Mouse (Mus musculus) MEL (cell line): ENCODE measurements around the gene Col4a2. TPM values are rescaled to one million over a fixed set of nuclear protein-coding genes. Genes with fewer than 3 reads are reported as not detected.
"Not testable (repeated sequence)": the region's sequence is repeated elsewhere in the genome, so short reads cannot be mapped to it uniquely, and the experiment has no call there.

Experiments used
- DNase-seq: peaks from one replicate; pipeline ENCODE4 v3.0.0; 2011; ENCODE audit warnings: low read depth, low spot score
- H3K27ac ChIP-seq: 2 replicates; pipeline ENCODE4 v1.5.1; 2012; ENCODE audit warnings: low read depth, mild to moderate bottlenecking, control low read depth, low read length, moderate library complexity; ENCODE audit not compliant: control insufficient read depth
- H3K27me3 ChIP-seq, 2 experiments: fragments of 150-350 bp in 1 of 2; sonication (generic) in 1 of 2; 2 replicates each; pipeline ENCODE4 v1.6.1; 2012; ENCODE audit warnings: low read length in 2 of 2, mild to moderate bottlenecking in 2 of 2, improper control_type of control experiment in 1 of 2, moderate library complexity in 1 of 2; ENCODE audit not compliant: insufficient read depth in 2 of 2, control insufficient read depth in 1 of 2
- H3K36me3 ChIP-seq, 2 experiments: 2 replicates each; pipeline ENCODE4 v1.6.1; 2012 to 2014; ENCODE audit warnings: low read length in 2 of 2, improper control_type of control experiment in 1 of 2, inconsistent platforms in 1 of 2, mild to moderate bottlenecking in 1 of 2; ENCODE audit not compliant: insufficient read depth in 2 of 2, control insufficient read depth in 1 of 2
- H3K4me1 ChIP-seq, 2 experiments: fragments of 150-350 bp in 1 of 2; sonication (generic) in 1 of 2; 2 replicates each; pipeline ENCODE4 v1.6.1; 2012; ENCODE audit warnings: low read length in 2 of 2, improper control_type of control experiment in 1 of 2, mild to moderate bottlenecking in 1 of 2; ENCODE audit not compliant: insufficient read depth in 2 of 2, control insufficient read depth in 1 of 2
- H3K4me3 ChIP-seq, 2 experiments: fragments of 150-350 bp in 1 of 2; sonication (generic) in 1 of 2; 2 replicates each; pipeline ENCODE4 v1.5.1; 2012; ENCODE audit warnings: low read depth in 2 of 2, low read length in 2 of 2, mild to moderate bottlenecking in 2 of 2, moderate library complexity in 2 of 2, control low read depth in 1 of 2, improper control_type of control experiment in 1 of 2; ENCODE audit not compliant: control insufficient read depth in 1 of 2, insufficient read depth in 1 of 2
- H3K79me2 ChIP-seq: 2 replicates; pipeline ENCODE4 v1.6.1; 2012; ENCODE audit warnings: mild to moderate bottlenecking, low read length, moderate library complexity; ENCODE audit not compliant: control insufficient read depth, poor library complexity, insufficient read depth
- H3K9ac ChIP-seq: 2 replicates; pipeline ENCODE4 v1.6.1; 2012; ENCODE audit warnings: low read depth, mild to moderate bottlenecking, control low read depth, low read length, moderate library complexity; ENCODE audit not compliant: control insufficient read depth, poor library complexity, severe bottlenecking
- H3K9me3 ChIP-seq: fragments of 150-350 bp; sonication (generic); replicated peaks from 2 replicates; pipeline ENCODE4 v1.6.1; 2012; ENCODE audit warnings: mild to moderate bottlenecking, low read length, improper control_type of control experiment, moderate library complexity; ENCODE audit not compliant: insufficient read depth
- CTCF ChIP-seq, 3 experiments: IDR thresholded peaks in 2 of 3; conservative IDR thresholded peaks in 1 of 3; 2 replicates each; pipeline ENCODE4 v1.5.1; 2011 to 2012; ENCODE audit warnings: low read length in 3 of 3, low read depth in 2 of 3, mild to moderate bottlenecking in 2 of 3, improper control_type of control experiment in 1 of 3, inconsistent platforms in 1 of 3, mixed read lengths in 1 of 3, moderate library complexity in 1 of 3; ENCODE audit not compliant: control insufficient read depth in 1 of 3, insufficient read depth in 1 of 3, poor library complexity in 1 of 3, severe bottlenecking in 1 of 3
- E2F4 ChIP-seq: IDR thresholded peaks from 2 replicates; pipeline ENCODE4 v1.6.1; 2011; ENCODE audit warnings: low read depth, low read length, improper control_type of control experiment, borderline replicate concordance
- ELF1 ChIP-seq: IDR thresholded peaks from 2 replicates; pipeline ENCODE4 v1.6.1; 2014; ENCODE audit warnings: low read depth, mild to moderate bottlenecking, inconsistent platforms, low read length, improper control_type of control experiment, moderate library complexity
- GABPA ChIP-seq: IDR thresholded peaks from 2 replicates; pipeline ENCODE4 v1.6.1; 2012; ENCODE audit warnings: low read depth, mild to moderate bottlenecking, inconsistent platforms, low read length, improper control_type of control experiment, moderate library complexity
- GATA1 ChIP-seq: IDR thresholded peaks from 2 replicates; pipeline ENCODE4 v1.6.1; 2011; ENCODE audit warnings: low read depth, low read length, improper control_type of control experiment
- HCFC1 ChIP-seq: IDR thresholded peaks from 2 replicates; pipeline ENCODE4 v1.6.1; 2012; ENCODE audit warnings: low read depth, mild to moderate bottlenecking, inconsistent platforms, low read length, improper control_type of control experiment, moderate library complexity
- JUND ChIP-seq: IDR thresholded peaks from 2 replicates; pipeline ENCODE4 v1.6.1; 2011; ENCODE audit warnings: low read depth, mild to moderate bottlenecking, improper control_type of control experiment, low read length
- KAT2A ChIP-seq: conservative IDR thresholded peaks from 2 replicates; pipeline ENCODE4 v1.6.1; 2012; ENCODE audit warnings: low read depth, low read length, improper control_type of control experiment, inconsistent platforms
- MAFK ChIP-seq: IDR thresholded peaks from 2 replicates; pipeline ENCODE4 v1.6.1; 2011; ENCODE audit warnings: low read depth, mild to moderate bottlenecking, low read length, improper control_type of control experiment, borderline replicate concordance
- MAZ ChIP-seq: IDR thresholded peaks from 2 replicates; pipeline ENCODE4 v1.6.1; 2012; ENCODE audit warnings: low read depth, mild to moderate bottlenecking, inconsistent platforms, low read length, improper control_type of control experiment
- MXI1 ChIP-seq: IDR thresholded peaks from 2 replicates; pipeline ENCODE4 v1.6.1; 2011; ENCODE audit warnings: mild to moderate bottlenecking, low read depth, low read length, improper control_type of control experiment
- MYC ChIP-seq: IDR thresholded peaks from 2 replicates; pipeline ENCODE4 v1.6.1; 2011; ENCODE audit warnings: low read depth, mild to moderate bottlenecking, low read length, improper control_type of control experiment, moderate library complexity
- NRF1 ChIP-seq: IDR thresholded peaks from 2 replicates; pipeline ENCODE4 v1.6.1; 2014; ENCODE audit warnings: low read depth, mild to moderate bottlenecking, inconsistent platforms, low read length, improper control_type of control experiment, moderate library complexity; ENCODE audit not compliant: poor library complexity, insufficient read depth, severe bottlenecking
- POLR2AphosphoS2 ChIP-seq: IDR thresholded peaks from 2 replicates; pipeline ENCODE4 v1.6.1; 2011; ENCODE audit warnings: low read length, improper control_type of control experiment
- RAD21 ChIP-seq: IDR thresholded peaks from 2 replicates; pipeline ENCODE4 v1.6.1; 2011; ENCODE audit warnings: mild to moderate bottlenecking, low read depth, low read length, improper control_type of control experiment
- TBP ChIP-seq: IDR thresholded peaks from 2 replicates; pipeline ENCODE4 v1.8.0; 2011; ENCODE audit warnings: low read depth, low read length, improper control_type of control experiment
- TCF12 ChIP-seq: IDR thresholded peaks from 2 replicates; pipeline ENCODE4 v1.6.1; 2014; ENCODE audit warnings: low read depth, mild to moderate bottlenecking, inconsistent platforms, low read length, improper control_type of control experiment, moderate library complexity
- UBTF ChIP-seq: IDR thresholded peaks from 2 replicates; pipeline ENCODE4 v1.6.1; 2012; ENCODE audit warnings: low read depth, mild to moderate bottlenecking, inconsistent platforms, low read length, improper control_type of control experiment, moderate library complexity, borderline replicate concordance; ENCODE audit not compliant: insufficient read depth
- ZC3H11A ChIP-seq: IDR thresholded peaks from 2 replicates; pipeline ENCODE4 v1.6.1; 2012; ENCODE audit warnings: low read depth, mild to moderate bottlenecking, inconsistent platforms, low read length, improper control_type of control experiment
- ZKSCAN1 ChIP-seq: IDR thresholded peaks from 2 replicates; pipeline ENCODE4 v1.6.1; 2012; ENCODE audit warnings: low read depth, mild to moderate bottlenecking, inconsistent platforms, low read length, improper control_type of control experiment, moderate library complexity
- polyA plus RNA-seq, 2 experiments: library from polyadenylated mRNA; stranded (reverse) in 1 of 2; unstranded in 1 of 2; fragments of >175 nt in 1 of 2; fragments of >200 nt in 1 of 2; gene quantifications; 2 replicates each; pipeline versions ENCODE4 v1.2.1 to v1.2.4; 2012; ENCODE audit warnings: low replicate concordance in 2 of 2, low read depth in 1 of 2; ENCODE audit not compliant: insufficient read length in 2 of 2, insufficient read depth in 1 of 2, missing spikeins in 1 of 2
- total RNA-seq: library from RNA; depleted of rRNA; stranded (reverse); fragments of 300-350 nt; gene quantifications from 2 replicates; pipeline ENCODE4 v1.2.3, GENCODE M21; 2012

Gene Col4a2
- total and polyA plus RNA-seq, 3 experiments = 0.04 to 0.81 TPM; not detected in 1

DNA sequence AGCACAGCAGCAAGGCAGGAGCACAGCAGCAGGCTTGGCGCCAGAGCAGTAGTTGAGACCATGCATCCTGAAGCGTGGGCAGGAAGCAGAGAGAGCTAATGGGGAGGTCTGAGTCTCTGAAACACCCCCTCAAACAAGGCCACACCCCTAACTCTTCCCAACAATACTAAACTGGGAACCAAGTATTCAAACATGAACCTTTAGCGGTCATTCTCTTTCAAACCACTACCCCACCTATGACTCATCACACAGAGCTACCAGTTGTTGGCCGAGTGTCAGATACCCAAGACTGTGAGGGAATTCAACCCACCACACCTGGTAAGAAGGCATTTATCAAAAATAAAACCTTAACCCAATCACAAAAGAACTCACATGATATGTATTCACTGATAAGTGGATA lies 174.6 kb downstream of the Col4a2 start:
- H3K79me2 ChIP-seq = no peaks in the 10 kb centered on the region
- TF ChIP-seq KAT2A (no peak), JUND (no peak), E2F4 (no peak), ELF1 (no peak), RAD21 (no peak), TBP (no peak), MXI1 (no peak), HCFC1 (no peak), MAZ (no peak), GABPA (no peak), UBTF (no peak), NRF1 (no peak), TCF12 (no peak), POLR2AphosphoS2 (no peak), ZKSCAN1 (no peak), ZC3H11A (no peak), MYC (no peak), CTCF (IDR thresholded peaks at IDR 0.05 in 2 of 3, conservative IDR thresholded peaks at IDR 0.05 in 1 of 3; ENCODE audit: control insufficient read depth in 1 of 3, insufficient read depth in 1 of 3, low read depth in 2 of 3, low read length in 3 of 3, poor library complexity in 1 of 3, severe bottlenecking in 1 of 3) (no peak), MAFK (no peak), GATA1 (no peak)
- H3K36me3 ChIP-seq = peaks cover 0 to 5% of the 10 kb centered on the region in 2 experiments; a peak in 2 of 4 replicates
- H3K9me3 ChIP-seq = no peaks in the 10 kb centered on the region
- peaks cover 0 to 12% of the 10 kb centered on the region in 2 experiments; a peak in 2 of 4 replicates for H3K4me1 ChIP-seq
- H3K27ac ChIP-seq = no peak overlapping the region
- no peak overlapping the region for H3K4me3 ChIP-seq
- no peak overlapping the region for H3K9ac ChIP-seq
- no peaks in the 10 kb centered on the region; a peak in 1 of 4 replicates for H3K27me3 ChIP-seq
- DNase-seq = peak; percentile 30

DNA sequence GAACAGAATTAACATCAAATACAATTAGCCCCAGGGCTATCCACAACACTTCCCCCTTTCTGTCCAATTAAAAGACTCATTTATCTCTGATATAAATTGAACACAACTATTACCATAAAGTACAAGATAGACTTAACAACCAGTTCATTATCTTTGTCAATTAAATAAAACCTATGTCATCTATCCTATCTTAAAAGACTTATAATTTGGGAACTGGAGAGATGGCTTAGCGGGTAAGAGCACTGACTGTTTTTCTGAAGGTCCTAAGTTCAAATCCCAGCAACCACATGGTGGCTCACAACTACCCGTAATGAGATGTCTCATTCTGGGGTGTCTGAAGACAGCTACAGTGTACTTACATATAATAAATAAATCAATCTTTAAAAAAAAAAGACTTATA lies 179.7 kb downstream of the Col4a2 start:
- H3K4me1 ChIP-seq, H3K27me3 ChIP-seq, DNase-seq, H3K9ac ChIP-seq, H3K79me2 ChIP-seq, H3K9me3 ChIP-seq, H3K4me3 ChIP-seq, H3K36me3 ChIP-seq, H3K27ac ChIP-seq: not testable (repeated sequence)
- peak; percentile 91 for TF ChIP-seq TBP
